Mouse (Mus musculus): ENCODE measurements at regions not wholly inside any gene's neighbourhood (a gene's known extent, or its start where the extent isn't known, plus 50 kb on each side); places are given as distances from the start of the nearest gene placed in this dataset.

- peak; percentile 6; the same call in 1 of the 2 replicates for TF ChIP-seq CTCF (conservative IDR thresholded peaks at IDR 0.05; ENCODE audit: low read length)
- no peak for TF ChIP-seq NANOG (IDR thresholded peaks at IDR 0.05; ENCODE audit: borderline replicate concordance, low read length)
- TF ChIP-seq POU5F1 (IDR thresholded peaks at IDR 0.05; ENCODE audit: borderline replicate concordance, low read length): no peak
Observed at GRCm38 (mm10) chr13:54301110-54301509, 70.0 kb upstream of the Cplx2 start.
